Mouse (Mus musculus) central nervous system, embryonic 18 days (tissue): ENCODE measurements around the gene Spp2. TPM values are rescaled to one million over a fixed set of nuclear protein-coding genes. Genes with fewer than 3 reads are reported as not detected.

ENCODE experiments used
- polyA plus RNA-seq: library from polyadenylated mRNA; depleted of rRNA; stranded (reverse); fragments of >200 nt; gene quantifications from 2 replicates; pipeline ENCODE4 v1.2.3, GENCODE M21; 2012; rRNA removed

Spp2 gene
- 0.31 and 0.78 TPM in 2 replicates for polyA plus RNA-seq

DNA sequence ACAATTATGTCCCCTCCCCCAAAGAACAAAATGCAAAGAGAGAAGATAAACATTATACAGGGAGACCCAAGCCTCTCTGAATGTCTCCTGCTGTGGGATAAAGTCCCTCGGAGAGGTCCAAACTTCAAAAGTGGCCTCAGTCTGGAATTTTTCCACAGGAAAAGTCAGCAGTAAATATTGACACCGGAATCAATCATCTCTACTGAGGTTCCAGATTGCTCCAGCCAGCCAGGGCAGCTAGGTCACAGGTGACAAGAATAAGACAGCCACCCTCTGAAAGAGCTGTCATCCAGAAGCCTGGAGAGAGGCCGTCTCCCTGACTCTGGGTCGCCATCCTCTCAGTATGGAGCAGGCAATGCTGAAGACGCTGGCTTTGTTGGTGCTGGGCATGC is at the start of gene Spp2:
Gene Spp2, plus strand, starts transcription at position 155 of the 392 bp plus-strand sequence.

Other genes starting within 250 kb of the Spp2 start
- not detected in 2 replicates for gene Ugt1a5, start 240.9 kb upstream of the Spp2 start, polyA plus RNA-seq
- gene Ugt1a2, start 206.4 kb upstream of the Spp2 start, polyA plus RNA-seq = not detected in 2 replicates
- gene Dnajb3, start 201.2 kb upstream of the Spp2 start, polyA plus RNA-seq = 10.9 and 11.1 TPM in 2 replicates
- gene Ugt1a1, start 195.0 kb upstream of the Spp2 start, polyA plus RNA-seq = 0.08 TPM in 1 of 2 replicates, not detected in the other
- 0.17 and 0.27 TPM in 2 replicates for gene Mroh2a, start 180.0 kb upstream of the Spp2 start, polyA plus RNA-seq
- gene Hjurp, start 129.3 kb upstream of the Spp2 start, polyA plus RNA-seq = 123 and 130 TPM in 2 replicates
- 0.32 and 0.80 TPM in 2 replicates for gene Trpm8, start 129.3 kb upstream of the Spp2 start, polyA plus RNA-seq
- gene Glrp1, start 103.1 kb downstream of the Spp2 start, polyA plus RNA-seq = 0.05 TPM in 1 of 2 replicates, not detected in the other